Mouse (Mus musculus) right cerebral cortex, postnatal 4 days (tissue): ENCODE data around the gene Egfl8.

Experiments
- DNase-seq: peaks from one replicate; pipeline ENCODE4 v3.0.0-alpha.2; 2022

The Egfl8 gene

DNA sequence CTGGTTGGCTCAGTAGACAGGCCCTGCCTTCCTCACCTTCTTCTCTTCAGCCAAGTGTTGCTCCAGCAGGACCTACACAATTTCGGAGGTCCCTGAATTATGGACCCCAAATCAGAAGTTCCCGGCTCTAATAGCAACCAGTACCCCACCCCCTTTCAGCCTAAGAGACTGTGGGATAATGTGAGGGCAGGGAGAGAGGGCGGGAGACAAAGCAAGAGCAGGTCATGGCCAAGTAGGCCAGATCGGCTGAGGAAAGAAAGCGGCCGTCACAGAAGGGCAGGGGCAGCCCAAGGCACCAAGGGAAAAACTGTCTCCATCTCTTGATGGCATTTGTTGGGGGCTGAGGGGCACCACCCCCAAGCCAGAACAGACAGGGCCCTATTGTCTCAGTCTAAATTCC, at the start of gene Egfl8:
TSS of gene Egfl8 (minus strand) at position 101 of the 400 bp plus-strand sequence.
- DNase-seq: no peak

DNA sequence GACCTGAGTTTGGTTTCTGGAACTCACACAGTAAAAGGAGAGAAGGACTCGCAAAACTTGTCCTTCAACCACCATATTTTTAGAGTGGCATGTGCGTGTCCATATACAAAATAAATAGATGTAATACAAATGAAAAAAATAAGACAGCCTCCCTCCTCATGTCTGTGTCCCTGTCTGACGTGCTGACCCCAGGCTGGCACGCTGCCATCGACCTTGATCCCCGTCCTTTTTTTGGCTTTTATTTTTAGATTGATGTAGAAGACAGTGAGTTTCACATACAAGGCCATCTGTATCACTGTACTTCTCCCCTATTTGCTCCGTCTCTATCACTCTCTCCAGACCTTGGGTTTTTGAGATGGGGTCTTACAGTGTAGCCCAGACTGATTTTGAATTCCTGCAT, 48.7 kb upstream of the Egfl8 start:
- no peak for DNase-seq

DNA sequence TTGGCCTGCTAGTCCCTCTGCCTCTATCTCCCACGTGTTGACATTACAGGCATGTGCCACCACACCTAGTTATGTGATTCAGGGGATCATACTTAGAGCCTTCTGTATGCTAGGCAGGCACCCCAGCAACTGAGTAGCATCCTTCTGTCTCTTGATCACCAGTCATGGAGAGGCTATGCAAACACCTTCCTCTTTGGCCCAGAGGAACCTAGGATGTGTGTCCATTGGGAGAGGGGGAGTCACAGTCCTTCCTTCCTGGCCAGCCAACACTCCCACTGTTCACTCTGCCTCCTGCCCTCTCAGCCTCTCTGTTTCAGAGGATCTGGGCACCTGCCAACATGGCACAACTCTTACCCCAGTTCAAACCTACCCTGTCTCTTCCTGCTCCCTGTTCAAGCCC, 47.8 kb upstream of the Egfl8 start:
- DNase-seq: no peak

DNA sequence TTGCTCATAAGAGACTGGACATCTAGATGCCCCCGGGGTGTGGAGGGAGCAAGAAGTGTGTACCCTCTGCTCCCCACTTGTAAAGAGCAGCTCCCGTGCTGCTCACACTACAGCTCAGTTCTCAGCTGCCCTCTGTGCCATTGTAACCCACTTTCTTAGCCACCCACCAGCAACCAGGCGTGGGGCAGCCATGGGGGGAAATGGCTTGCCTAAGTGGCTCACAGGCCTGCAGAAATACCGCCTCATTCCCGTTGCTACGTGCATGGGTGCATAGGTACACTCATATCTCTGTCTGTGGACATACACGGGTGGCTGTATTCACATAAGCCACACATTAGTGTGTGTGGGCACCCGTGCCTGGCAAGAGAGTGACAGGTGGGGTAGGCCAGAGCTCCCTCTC, 47.2 kb upstream of the Egfl8 start:
- no peak for DNase-seq

DNA sequence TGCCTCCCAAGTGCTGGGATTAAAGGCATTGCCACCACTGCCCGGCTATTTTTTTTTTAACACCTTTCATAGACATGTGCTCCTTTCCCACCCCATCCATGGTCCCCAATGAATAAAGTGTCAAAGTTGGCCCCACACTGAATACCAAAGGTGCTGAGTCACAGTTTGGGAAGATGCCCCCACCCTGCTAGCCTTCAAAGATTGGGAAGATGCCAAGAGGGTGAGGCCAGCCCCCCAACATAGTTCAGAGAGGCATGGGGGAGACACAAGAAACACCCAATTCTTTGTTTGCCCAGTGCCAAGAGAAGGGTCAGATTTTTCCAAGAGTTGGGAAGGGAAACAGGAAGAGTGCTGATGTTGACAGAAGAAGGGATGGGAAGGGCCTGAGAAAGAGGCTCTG, 46.7 kb upstream of the Egfl8 start:
- no peak for DNase-seq

DNA sequence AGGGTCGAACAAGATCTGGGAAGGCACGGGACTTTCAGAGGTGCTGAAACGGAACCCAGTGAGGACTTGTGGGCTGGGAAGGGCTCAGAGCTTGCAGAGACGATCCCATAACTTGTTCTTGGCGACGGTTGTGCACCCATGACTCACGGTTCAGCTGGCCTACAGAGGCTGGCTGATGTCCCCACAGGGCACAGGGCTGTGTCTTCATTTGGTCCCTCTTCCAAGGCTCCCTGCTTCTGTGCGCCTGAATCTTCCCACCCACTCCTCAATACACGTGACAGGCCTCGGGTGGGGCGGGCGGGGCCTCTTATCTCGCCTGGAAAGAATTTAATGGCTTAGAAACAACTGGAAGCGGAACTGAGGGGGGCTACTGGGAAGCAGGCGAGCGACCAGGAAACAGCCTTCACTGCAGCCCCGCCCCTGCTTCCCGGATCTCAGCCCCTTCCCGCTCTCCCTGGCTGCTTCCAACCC, 45.4 kb upstream of the Egfl8 start:
- no peak for DNase-seq

DNA sequence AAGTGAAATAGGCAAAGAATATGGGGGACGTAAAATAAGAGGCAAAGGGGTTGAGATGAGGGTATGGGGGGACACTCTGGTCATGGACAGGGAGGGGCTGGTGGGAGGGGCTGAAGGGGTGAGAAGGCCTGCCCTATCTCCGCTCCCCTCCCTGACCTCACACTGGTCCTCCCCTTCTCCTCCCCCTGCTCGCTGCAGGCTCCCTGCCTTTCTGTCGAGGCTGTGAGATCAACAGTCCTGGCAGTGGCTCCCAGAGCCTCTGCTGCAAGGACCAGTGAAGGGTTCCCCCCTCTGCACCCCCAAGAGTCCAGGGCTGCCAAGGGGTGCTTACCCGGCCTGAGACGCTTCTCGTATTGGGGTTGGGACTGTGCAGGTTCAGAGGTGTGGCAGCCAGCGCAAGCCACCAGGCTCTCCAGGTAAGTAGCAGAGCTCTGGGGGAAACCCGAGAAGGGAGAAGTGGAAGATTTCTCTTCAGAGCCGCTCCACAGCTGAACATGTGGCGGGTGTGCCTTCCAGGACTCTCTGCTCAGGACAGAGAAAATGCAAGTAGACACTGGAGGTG, 44.6 kb upstream of the Egfl8 start:
- no peak for DNase-seq

DNA sequence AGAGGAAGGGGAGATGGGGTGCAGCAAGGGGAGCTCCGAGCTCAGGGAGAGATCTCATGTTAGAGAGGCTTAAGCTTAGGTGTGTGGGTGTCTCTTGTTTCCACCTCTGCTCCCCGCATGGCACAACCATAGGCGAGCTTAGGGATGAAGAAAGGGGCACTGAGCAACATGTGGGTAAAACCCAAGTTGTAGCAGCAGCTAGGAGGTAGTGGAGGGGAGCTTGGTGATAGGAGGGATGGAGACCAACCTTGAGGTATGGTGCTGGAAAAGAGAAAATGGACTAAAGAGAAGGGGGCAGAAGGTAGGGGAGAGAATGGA, 44.1 kb upstream of the Egfl8 start:
- DNase-seq: no peak

DNA sequence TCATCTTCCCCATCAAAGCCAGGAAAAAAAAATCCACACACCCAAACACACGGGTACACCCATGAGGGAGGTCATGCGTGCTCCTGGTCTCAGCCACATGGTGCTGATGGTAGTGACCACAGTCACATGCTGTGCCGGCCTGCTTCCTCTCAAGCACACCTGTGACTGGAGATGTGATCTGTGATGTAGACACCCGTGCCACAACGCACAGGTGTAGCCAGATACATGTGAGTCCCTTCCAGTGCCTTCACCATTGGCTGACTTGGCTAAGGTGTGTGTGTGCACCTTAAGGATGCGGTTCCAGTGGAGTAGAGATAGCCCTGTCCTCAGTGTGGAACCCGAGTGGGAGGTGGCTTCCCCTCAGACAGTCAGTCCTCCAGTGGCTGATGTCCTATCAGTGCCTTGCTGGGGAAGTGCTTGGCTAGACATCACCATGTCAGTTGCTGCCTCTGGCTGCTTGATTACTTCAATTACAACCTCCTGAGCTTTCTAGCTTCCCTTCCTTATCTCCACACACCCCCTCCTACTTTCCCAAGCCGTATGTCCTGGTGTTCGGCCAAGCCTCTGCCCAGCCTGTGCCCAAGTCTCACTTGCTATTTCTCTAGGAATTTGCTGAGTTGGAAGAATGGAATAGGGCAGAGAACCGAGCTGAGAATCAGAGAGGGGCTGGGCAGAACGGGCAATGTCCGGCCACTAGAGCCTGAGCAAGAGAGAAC, 43.6 kb upstream of the Egfl8 start:
- DNase-seq: no peak

DNA sequence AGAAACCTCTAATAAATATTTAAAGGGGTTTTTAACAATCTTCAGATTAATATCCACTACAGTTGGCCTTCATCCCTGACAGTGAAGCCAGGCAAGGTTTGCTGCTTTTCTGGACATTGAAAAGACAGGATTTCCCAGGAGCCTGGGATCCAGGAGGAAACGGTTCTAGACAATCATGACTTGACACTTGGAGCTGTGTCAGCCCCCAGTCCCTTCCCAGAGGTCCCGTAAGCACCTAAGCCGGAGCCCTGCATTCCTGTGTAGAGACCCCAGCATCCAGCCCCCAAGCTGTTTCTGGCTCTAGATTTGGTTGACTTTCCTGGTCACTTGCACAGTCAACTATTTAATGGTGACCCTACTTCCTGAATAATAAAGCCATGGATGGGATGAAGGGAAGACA, 42.8 kb upstream of the Egfl8 start:
- DNase-seq: no peak

DNA sequence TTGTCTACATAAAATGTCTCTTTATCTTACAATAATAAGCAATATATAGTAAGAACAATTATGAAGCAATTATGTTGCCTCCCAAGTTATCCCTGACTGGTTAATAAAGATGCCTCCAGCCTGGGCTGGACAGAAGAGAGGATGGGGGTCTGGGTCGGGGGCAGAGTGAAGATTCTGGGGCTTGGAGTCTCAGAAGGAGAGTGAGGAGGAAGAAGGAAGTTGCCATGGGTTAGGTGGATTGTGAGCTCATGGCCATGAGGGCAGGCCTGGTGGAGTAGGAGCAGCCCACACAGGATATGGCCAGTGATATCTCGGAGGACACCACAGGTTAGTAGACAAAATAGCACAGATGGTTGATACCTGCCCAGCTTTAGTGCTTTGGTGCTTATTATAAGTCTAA, 42.4 kb upstream of the Egfl8 start:
- no peak for DNase-seq

DNA sequence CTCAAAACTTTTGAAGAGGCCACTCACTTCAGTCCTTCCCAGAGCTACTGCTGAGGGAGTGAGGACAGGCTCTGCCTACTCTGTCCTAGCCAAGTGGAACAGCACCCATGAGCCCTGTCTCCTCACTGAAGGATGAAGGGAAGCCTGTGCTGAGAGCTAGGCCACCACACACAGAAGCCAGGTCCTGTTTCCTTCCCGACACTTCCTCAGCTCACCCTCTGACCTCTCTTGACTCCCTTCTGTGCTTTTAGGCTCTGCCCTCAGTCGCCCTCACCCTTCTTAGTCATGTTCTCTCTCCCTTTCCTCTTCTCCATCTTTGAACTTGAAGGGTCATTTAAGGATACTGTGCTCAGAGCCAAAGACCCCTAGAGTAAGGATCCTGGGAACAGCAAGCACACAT, 41.5 kb upstream of the Egfl8 start:
- no peak for DNase-seq

DNA sequence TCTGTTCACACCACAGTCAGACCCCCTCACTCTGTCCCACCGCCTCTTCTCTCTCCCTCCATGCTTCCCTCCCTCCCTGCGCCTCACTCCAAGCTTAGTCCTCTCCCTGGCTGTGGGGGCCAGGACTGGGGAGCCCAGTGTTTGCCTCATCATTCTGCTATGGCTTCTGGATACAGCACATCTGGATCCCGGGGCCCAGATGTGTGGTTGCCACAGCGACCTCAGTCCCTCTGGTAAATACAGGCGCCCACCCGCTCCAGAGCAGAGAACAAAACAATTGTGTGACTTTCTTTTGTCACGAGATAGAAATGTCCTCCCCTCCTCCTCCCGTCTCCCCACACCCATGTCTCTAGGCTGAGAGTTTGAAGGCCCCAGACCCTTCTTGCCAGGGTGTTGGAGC, 40.9 kb upstream of the Egfl8 start:
- no peak for DNase-seq

DNA sequence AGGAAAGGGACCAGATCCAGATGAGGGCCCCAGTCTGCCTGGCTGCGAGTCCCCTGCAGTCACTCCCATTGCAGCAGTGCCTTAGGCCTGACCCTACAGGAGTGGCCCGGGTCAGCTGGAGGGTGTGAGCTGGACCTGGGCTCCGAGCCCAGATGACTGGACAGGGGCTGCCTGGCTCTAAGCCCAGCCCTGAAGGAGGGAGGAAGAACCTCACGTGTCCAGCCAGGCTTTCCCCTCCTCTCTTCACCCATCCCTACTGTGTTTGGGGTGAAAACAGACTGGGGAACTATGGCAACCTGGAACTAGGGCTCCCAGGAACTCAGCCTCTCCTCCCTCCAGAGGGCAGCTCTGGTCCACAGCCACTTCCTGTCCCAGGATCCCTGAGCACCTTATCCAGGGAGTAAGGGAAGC, 39.8 kb upstream of the Egfl8 start:
- peak; percentile 50 for DNase-seq

DNA sequence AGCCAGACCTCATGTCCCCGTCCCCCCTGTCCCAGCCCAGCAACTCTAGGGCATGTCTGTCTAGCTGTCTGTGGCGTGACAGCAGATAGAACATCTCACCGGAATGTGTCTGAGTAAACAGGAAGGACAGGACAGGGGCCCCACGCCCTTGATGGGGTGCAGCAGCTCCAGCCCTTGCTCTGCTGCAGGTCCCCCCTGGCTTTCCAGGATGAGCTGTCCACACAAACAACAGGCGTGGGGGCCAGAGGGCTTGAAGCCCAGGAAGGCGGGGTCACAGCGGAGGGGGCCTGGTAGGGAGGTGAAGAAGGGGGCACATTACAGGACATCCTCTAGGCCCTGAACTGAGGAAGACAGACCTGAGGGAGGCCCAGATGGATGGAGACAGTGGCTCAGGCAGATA, 39.4 kb upstream of the Egfl8 start:
- DNase-seq: no peak

DNA sequence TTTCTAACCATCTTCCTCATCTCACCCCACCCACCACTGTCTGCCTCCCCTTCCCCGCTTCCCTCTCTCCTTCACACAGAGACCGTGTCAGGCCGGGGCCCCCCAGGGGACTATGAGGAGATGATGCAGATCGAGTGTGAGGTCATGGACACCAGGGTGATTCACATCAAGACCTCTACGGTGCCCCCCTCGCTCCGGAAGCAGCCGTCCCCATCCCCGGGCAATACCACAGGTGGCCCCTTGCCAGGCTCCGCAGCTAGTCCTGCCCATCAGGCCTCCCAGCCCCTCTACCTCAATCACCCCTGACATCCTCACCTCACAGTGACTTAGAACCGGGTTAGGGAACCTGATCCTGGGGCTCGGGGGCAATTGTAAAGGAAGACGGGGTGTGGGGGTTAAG, 38.6 kb upstream of the Egfl8 start:
- no peak for DNase-seq

DNA sequence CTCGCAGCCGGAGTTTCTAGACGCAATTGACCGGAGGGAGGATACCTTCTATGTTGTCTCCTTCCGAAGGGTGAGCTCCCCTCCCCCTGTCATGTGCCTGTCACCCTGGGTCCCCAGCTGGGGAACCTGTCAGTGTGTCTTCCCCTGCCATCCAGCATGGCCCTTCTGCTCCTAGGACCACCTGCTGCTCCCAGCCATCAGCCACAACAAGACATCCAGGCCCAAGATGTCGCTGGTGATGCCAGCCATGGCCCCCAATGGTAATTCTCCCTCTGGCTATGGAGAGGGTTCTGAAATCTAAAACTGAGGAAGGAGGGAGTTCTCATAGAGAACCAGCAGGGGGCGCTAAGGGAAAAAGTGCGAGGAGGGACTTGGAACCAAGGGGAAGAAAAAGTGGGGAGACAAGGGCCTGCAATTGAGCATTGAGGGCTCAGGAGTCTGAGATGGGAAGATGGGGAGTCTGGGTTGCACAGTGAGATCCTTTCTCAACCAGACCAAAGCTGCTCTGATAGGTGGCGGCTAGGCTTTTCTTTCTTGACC, 38.0 kb upstream of the Egfl8 start:
- peak; percentile 82 for DNase-seq

DNA sequence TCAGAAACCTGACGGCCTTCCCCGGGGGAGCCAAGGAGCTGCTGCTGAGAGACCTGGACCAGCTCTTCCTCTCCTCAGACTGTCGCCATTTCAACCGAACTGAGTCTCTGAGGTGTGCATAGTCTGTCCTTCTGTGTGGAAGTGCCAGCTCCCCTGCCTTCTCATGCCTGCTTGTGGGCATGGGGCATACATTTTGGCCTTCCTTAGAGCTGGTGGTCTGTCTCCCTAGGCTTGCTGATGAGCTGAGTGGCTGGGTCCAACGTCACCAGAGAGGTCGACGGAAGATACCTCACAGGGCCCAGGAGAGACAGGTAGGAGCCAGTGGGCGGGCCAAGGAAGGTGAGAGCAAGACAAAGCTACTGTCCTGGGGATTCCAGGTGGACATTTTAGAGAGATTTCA, 37.2 kb upstream of the Egfl8 start:
- DNase-seq: no peak

DNA sequence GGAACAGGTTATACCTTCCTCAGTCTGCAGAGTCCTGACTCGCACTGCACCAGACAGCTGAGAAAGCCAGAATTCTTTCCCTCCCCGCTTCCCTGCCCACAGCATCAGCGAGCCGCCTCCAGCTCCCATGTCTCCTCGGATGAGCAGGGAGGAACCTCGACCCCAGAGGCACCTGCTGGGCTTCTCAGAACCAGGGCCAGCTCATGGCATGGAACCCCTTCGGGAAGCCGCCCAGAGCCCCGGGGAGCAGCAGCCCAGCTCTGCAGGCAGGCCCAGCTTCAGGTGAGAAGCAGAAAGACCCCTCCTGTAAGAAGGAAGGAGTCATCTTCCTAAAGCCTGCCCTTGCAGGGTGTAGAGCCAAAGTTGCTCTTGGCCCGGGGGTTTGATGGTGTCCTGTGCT, 36.8 kb upstream of the Egfl8 start:
- no peak for DNase-seq

DNA sequence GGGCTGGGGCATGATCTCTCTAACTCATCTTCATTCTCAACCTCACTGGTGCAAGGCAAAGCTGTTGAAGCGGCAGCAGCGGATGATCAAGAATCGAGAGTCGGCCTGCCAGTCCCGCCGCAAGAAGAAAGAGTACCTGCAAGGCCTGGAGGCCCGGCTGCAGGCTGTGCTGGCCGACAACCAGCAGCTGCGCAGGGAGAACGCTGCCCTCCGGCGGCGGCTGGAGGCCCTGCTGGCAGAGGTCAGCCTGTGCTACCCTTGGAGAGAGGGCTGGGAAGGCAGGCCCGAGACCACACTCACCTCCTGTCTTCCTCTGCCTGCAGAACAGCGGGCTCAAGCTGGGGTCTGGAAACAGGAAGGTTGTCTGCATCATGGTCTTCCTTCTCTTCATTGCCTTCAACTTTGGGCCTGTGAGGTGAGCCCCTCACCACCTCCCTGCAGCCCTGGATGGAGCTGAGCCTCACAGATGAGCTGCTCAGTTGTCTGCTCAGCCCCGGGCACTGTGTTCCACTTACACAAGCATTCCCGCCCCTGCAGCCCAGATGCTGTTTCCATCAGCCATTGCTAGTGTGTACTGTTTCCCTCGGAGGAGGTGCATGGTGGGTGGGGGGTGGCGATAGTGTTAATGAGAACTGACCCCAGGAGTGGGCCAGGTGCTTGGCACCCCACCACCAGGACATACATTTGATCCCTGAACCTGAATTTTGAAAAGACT, 35.9 kb upstream of the Egfl8 start:
- no peak for DNase-seq

DNA sequence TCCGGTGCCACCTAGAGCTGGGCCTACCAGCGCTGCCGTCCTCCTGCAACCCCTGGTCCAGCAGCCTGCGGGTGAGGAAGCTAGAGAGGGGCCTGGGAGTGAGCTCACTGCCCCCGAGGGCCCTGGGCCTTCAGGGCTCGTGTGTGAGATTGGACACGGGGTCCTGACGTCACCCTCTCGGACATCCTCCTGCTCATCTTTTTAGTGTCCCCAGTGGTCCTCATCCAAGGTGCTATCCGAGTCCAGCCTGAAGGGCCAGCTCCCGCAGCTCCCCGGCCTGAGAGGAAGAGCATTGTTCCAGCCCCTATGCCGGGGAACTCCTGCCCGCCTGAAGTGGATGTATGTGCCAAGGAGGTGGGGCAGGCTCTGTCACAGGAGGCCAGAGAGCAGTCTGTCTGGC, 35.0 kb upstream of the Egfl8 start:
- no peak for DNase-seq

DNA sequence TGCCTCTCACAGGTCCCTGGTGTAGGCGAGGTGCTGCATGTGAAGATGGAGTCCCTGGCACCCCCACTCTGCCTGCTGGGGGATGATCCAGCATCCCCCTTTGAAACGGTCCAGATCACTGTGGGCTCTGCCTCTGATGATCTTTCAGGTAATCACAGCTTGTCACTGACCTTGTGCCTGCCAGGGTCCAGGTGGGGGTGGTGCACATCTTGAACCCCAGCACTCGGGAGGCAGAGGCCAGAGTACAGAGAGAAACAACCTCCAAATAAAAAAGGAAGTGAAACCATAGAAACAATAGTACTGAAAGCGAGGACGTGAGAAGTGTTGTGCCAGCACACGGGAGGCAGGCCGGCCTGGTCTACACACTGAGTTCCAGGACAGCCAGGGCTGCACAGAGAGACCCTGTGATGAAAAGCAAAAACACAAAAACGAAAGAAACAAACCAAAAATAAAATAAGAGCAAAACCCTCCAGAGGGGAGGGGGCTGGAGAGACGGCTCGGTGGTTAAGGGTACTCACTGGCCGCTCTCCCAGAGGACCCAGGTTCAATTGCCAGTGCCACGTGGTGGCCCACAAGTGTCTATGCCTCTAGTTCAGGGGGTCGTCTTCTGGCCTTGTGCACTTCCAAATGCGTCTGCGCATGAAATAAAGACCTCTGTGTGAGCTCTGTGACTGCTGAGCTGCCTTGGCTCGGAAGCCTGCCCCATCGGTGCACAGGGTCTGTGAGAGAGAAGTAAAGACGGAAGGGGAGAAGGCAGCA, 33.5 kb upstream of the Egfl8 start:
- DNase-seq: no peak

DNA sequence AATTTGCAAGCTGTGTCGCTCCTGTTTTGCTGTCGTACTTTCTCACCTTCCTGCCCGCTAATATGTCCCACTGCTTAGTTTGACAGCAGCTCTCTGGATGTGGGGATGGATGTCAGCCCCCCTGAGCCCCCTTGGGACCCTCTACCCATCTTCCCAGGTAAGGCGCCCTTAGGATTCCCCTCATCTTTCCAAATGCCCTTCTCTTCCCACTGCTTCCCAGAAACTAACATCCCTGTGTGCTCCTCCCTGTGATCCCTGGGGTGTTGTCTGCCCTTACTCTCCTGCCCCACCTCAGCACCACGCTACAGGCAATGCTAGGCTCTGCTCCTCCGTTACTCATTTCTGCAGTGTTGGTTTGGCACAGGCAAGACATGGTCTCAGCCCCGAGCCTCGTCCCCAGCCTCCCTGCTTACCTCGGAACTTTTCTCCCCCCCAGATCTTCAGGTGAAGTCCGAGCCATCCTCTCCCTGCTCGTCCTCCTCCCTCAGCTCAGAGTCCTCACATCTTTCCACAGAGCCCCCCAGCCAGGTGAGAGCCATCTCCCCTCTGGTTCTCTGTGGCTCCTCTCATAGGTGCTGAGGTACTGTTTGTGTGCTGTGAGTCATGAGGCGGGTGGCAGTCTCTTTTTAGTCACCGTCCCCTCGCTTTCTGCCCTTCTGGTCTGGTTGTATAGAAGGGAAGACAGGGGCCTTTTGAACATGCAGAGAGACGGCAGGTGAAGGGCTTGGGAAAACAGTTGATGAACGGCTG, 32.5 kb upstream of the Egfl8 start:
- no peak for DNase-seq
